Mouse (Mus musculus) liver, embryonic 12.5 days (tissue): ENCODE results near the gene Wnt1. TPM values are rescaled to one million over a fixed set of nuclear protein-coding genes. Genes with fewer than 3 reads are reported as not detected.
"Not testable (repeated sequence)": the region's sequence is repeated elsewhere in the genome, so short reads cannot be mapped to it uniquely, and the experiment has no call there.

Experiments used
- ATAC-seq: fragments of 200-750 bp; cut with Nextera tagmentation; 2 replicates; pipeline ENCODE4 v1.8.0; 2017; ENCODE audit warnings: moderate number of reproducible peaks, mild to moderate bottlenecking, moderate library complexity
- H3K27ac ChIP-seq: fragments of 300-500 bp; sonication (generic); 2 replicates; pipeline ENCODE4 v1.5.1; 2016; ENCODE audit warnings: mild to moderate bottlenecking
- H3K27me3 ChIP-seq: fragments of 300-500 bp; sonication (generic); replicated peaks from 2 replicates; pipeline ENCODE4 v1.6.1; 2016; ENCODE audit warnings: mild to moderate bottlenecking, moderate library complexity
- H3K36me3 ChIP-seq: fragments of 300-500 bp; sonication (generic); 2 replicates; pipeline ENCODE4 v1.6.1; 2016; ENCODE audit warnings: mild to moderate bottlenecking, moderate library complexity
- H3K4me1 ChIP-seq: fragments of 300-500 bp; sonication (generic); 2 replicates; pipeline ENCODE4 v1.6.1; 2016
- H3K4me2 ChIP-seq: fragments of 300-500 bp; sonication (generic); 2 replicates; pipeline ENCODE4 v1.6.1; 2016; ENCODE audit warnings: mild to moderate bottlenecking, moderate library complexity
- H3K4me3 ChIP-seq: fragments of 300-500 bp; sonication (generic); 2 replicates; pipeline ENCODE4 v1.5.1; 2016; ENCODE audit warnings: mild to moderate bottlenecking, moderate library complexity
- H3K9ac ChIP-seq: fragments of 300-500 bp; sonication (generic); 2 replicates; pipeline ENCODE4 v1.6.1; 2016; ENCODE audit warnings: mild to moderate bottlenecking, moderate library complexity
- H3K9me3 ChIP-seq: fragments of 300-500 bp; sonication (generic); replicated peaks from 2 replicates; pipeline ENCODE4 v1.6.1; 2016; ENCODE audit warnings: mild to moderate bottlenecking, moderate library complexity
- WGBS: fragments of 180-500 bp; shearing (Covaris S2); methylation state at CpG from one replicate; pipeline ENCODE4 v1.1.7; 2016; ENCODE audit not compliant: insufficient replicate concordance; 5-methylcytosine and 5-hydroxymethylcytosine counted together
- polyA plus RNA-seq: library from polyadenylated mRNA; unstranded; fragments of >200 nt; fragmentation: Nextera tagmentation; extraction: Ambion mirVana; gene quantifications from 2 replicates; pipeline ENCODE4 v1.2.1, GENCODE M21; 2016

The Wnt1 gene
- polyA plus RNA-seq, 1 experiment from 2014 or later: not detected

GRCm38 (mm10) chr15:98808651-98809134, 19.0 kb downstream of the Wnt1 start:
- 14% methylated on average over 6 of the region's 6 CpGs for WGBS
- H3K36me3 ChIP-seq: peaks cover 32% of the 10 kb centered on the region
- no peak overlapping the region for H3K27ac ChIP-seq
- peaks cover 41% of the 10 kb centered on the region for H3K4me1 ChIP-seq
- ATAC-seq: no peak
- H3K4me3 ChIP-seq: no peak overlapping the region
- no peak overlapping the region for H3K9ac ChIP-seq
- H3K9me3 ChIP-seq: no peaks in the 10 kb centered on the region
- H3K27me3 ChIP-seq: peaks cover 64% of the 10 kb centered on the region
- no peak overlapping the region for H3K4me2 ChIP-seq

GRCm38 (mm10) chr15:98809390-98809789, 19.7 kb downstream of the Wnt1 start, which contains the start of gene Ddn:
Ddn (minus strand) TSS chr15:98809490.
- no peak for ATAC-seq
- no peak within 1 kb of the TSS for H3K4me2 ChIP-seq
- no peak within 1 kb of the TSS for H3K4me3 ChIP-seq
- H3K9me3 ChIP-seq: no peaks in the 10 kb centered on the region
- 60% methylated on average over 3 of the region's 3 CpGs for WGBS
- H3K36me3 ChIP-seq: peaks cover 39% of the 10 kb centered on the region
- peaks cover 37% of the 10 kb centered on the region for H3K4me1 ChIP-seq
- no peak within 1 kb of the TSS for H3K9ac ChIP-seq
- no peak within 1 kb of the TSS for H3K27ac ChIP-seq
- peaks cover 57% of the 10 kb centered on the region for H3K27me3 ChIP-seq

GRCm38 (mm10) chr15:98810212-98810611, 20.6 kb downstream of the Wnt1 start:
- 60% methylated on average over 6 of the region's 6 CpGs for WGBS
- not testable (repeated sequence) for H3K4me3 ChIP-seq, H3K9ac ChIP-seq, ATAC-seq, H3K9me3 ChIP-seq, H3K4me2 ChIP-seq, H3K27ac ChIP-seq
- H3K36me3 ChIP-seq: peaks cover 47% of the 10 kb centered on the region
- peaks cover 49% of the 10 kb centered on the region for H3K27me3 ChIP-seq
- peaks cover 32% of the 10 kb centered on the region for H3K4me1 ChIP-seq

DNA sequence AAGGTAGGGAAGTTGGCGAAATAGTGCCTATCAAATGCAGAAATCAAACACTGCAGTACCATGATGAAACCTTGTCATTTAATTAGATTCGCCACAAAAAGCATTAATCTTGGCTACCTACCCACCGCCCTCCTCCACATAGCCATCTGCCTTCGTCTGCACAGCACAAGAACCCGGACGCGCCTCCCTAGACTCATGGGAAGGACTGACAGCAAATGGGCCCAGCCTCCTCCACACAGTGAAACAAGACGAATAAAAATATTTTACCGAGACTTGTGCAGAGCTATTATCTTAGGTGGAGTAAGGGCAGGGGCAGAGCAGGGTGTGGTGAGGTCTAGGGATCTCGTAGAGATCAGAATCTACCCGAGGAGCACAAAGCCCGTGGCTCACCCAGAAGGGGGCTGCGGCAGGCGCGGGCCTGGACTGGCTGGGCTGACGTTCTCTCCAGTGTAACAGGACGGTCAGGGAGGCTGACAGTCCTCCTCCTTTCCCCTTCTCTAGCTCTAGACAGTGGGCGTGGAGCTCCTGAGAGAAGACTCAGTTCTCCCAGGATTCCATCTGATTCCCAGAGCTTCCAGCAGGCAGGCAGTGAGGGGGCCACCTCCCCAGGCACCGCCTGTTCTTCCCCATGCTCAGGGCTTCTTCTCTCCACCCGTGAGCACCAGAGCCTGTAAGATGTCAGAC, 23.2 kb downstream of the Wnt1 start:
- Histone ChIP-seq H3K27ac (no peak overlapping the region), H3K4me2 (no peak overlapping the region), H3K9ac (no peak overlapping the region), H3K4me3 (no peak overlapping the region), H3K9me3 (no peaks in the 10 kb centered on the region), H3K36me3 (peaks cover 73% of the 10 kb centered on the region), H3K4me1 (peaks cover 6% of the 10 kb centered on the region), H3K27me3 (peaks cover 22% of the 10 kb centered on the region)
- 78% methylated on average over 20 of the region's 20 CpGs for WGBS
- no peak for ATAC-seq

DNA sequence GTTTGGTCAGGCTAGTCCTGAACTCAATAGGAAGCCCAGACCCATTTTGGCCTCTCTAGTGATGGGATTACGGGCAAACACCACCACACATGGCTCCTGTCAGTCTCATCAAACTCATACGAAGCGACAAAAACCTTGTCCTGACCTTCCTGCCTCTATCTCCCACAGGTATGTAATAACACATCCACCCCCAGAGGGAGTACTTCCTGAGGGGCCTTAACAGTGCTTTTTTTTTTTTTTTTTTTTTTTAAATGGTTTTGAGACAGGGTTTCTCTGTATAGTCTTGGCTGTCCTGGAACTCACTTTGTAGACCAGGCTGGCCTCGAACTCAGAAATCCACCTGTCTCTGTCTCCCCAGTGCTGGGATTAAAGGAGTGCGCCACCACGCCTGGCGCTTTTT, 28.5 kb downstream of the Wnt1 start:
- Histone ChIP-seq H3K4me1 (no peaks in the 10 kb centered on the region; the same call in 1 of the 2 replicates), H3K9me3 (no peaks in the 10 kb centered on the region), H3K4me2 (no peak overlapping the region), H3K27me3 (no peaks in the 10 kb centered on the region), H3K9ac (no peak overlapping the region), H3K27ac (no peak overlapping the region), H3K36me3 (peaks cover 96% of the 10 kb centered on the region), H3K4me3 (no peak overlapping the region)
- ATAC-seq: no peak
- 93% methylated on average over 7 of the region's 7 CpGs for WGBS

DNA sequence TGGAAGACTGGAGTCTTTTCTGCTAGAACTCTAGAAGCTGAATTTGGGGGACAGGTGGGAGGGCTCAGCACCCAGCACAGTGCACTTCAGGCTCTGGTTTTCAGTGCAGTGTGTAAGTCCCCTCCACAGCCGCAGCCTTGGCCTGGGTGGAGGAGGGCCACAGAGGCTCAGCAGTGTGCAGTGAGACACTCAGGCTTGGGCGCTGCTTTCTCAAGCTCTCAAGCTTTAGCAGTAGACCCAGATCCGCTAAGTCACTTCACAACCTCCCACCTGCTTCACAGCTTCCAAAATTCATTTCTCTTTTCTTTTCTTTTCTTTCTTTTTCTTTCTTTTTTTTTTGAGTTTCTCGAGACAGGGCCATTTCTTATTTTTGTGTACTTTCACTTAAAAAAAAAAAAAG, 31.3 kb downstream of the Wnt1 start:
- Histone ChIP-seq H3K36me3 (peaks cover 96% of the 10 kb centered on the region), H3K9me3 (no peaks in the 10 kb centered on the region), H3K4me1 (peaks cover 17% of the 10 kb centered on the region), H3K9ac (no peak overlapping the region), H3K4me2 (no peak overlapping the region), H3K27ac (no peak overlapping the region), H3K27me3 (no peaks in the 10 kb centered on the region), H3K4me3 (no peak overlapping the region)
- WGBS: 85% methylated on average over 4 of the region's 4 CpGs
- ATAC-seq: no peak

DNA sequence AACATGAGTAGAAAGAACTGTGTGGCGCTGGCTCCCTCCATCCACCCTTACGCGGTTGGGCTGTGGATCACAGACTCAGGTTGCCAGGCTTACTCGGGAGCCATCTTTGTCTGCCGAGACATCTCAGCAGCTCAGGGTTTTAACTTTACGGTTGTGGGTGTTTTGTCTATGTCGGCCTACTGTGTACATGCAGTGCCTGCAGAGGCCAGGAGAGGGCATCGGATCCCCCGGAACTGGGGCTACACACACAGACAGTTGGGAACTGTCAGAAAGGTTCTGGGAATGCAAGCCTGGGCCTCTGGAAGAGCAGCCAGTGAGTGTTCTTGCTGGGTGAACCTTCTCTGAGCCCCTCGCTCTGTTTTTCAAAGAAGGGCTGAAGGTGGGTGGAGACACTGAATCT, 31.7 kb downstream of the Wnt1 start:
- Histone ChIP-seq H3K4me2 (no peak overlapping the region), H3K4me3 (no peak overlapping the region), H3K27ac (no peak overlapping the region), H3K27me3 (no peaks in the 10 kb centered on the region), H3K9ac (no peak overlapping the region), H3K9me3 (no peaks in the 10 kb centered on the region), H3K4me1 (peaks cover 22% of the 10 kb centered on the region), H3K36me3 (peaks cover 94% of the 10 kb centered on the region)
- 67% methylated on average over 10 of the region's 10 CpGs for WGBS
- ATAC-seq: no peak

- no peaks in the 10 kb centered on the region for H3K27me3 ChIP-seq
- H3K4me1 ChIP-seq: peaks cover 29% of the 10 kb centered on the region
- peaks cover 89% of the 10 kb centered on the region for H3K36me3 ChIP-seq
- no peak overlapping the region for H3K4me3 ChIP-seq
- no peak overlapping the region for H3K4me2 ChIP-seq
- 86% methylated on average over 5 of the region's 5 CpGs for WGBS
- H3K9ac ChIP-seq: no peak overlapping the region
- no peaks in the 10 kb centered on the region for H3K9me3 ChIP-seq
- no peak for ATAC-seq
- H3K27ac ChIP-seq: no peak overlapping the region
Observed at GRCm38 (mm10) chr15:98822147-98822546, 32.5 kb downstream of the Wnt1 start.

GRCm38 (mm10) chr15:98823434-98823833, 33.8 kb downstream of the Wnt1 start:
- Histone ChIP-seq H3K9me3 (no peaks in the 10 kb centered on the region), H3K27me3 (no peaks in the 10 kb centered on the region), H3K4me3 (no peak overlapping the region), H3K27ac (no peak overlapping the region), H3K9ac (no peak overlapping the region), H3K4me1 (peaks cover 42% of the 10 kb centered on the region), H3K36me3 (peaks cover 82% of the 10 kb centered on the region), H3K4me2 (no peak overlapping the region)
- 59% methylated on average over 3 of the region's 3 CpGs for WGBS
- ATAC-seq: no peak

DNA sequence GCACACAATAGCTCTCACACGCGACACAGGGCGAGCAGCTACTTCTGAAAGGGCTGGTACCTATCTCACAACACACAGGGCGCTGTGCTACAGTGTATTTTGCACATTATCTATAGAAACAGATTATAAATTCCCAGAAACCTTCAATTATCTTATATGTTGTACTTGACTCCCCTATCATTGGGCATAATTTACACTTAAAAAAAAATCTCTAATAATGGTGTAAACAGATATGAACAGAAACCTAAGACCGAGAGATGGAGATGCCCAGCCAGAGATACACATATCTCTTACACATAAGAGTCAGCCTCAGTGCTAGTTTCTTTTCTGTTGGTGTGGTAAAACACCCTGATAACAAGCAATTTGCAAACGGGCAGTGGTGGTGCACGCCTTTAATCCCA, 38.0 kb downstream of the Wnt1 start:
- Histone ChIP-seq H3K4me2 (peak overlapping the region; percentile 77), H3K9me3 (no peaks in the 10 kb centered on the region), H3K9ac (peak overlapping the region; percentile 49), H3K36me3 (peaks cover 51% of the 10 kb centered on the region), H3K4me1 (peaks cover 69% of the 10 kb centered on the region), H3K4me3 (peak overlapping the region; percentile 38), H3K27ac (peak overlapping the region; percentile 85), H3K27me3 (no peaks in the 10 kb centered on the region)
- ATAC-seq: peak; percentile 78
- 29% methylated on average over 7 of the region's 7 CpGs for WGBS

DNA sequence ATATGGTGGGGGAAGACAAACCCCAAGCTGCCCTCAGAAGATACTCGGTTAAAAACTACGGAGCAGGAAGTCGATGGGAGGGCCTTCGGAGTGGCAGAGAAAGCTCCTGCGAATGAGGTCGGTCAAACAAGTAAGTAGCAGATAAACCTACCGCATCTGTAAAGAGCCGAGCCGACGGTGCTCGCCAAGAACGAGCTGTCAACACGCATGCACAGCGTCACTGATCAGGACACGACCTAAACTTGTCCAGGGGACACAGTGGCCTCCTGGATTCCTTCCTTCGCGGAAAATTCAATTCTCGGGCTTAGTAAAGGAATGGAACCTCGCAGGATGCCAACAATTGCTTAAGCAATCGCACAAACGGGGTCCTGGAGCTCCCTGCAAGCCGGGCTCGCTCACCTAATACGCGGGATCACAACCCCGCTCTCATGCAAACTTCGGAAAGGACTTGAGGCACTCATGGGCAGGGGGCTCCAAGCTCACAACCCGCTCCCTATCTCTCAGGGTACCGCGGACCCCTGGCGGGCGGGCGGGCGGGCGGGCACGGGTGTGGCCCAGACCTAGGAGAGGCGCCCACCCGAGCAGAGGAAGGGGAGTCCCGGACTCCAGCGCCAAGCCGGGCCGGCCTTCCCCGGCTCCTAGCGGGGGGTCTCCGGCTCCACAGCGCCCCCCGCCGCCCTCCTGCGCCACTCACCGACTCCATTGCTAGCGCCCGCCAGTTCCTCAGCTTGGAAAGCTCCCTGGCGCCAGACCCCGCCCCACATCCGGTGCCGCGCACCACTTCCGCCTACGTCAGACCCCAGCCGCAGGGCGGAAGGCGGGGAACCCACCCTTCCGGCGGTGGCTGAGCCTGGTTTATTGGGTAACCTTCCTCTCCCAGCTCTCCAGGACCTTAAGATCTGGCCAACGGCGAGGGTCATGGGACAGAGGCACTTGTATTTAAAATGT, 41.4 kb downstream of the Wnt1 start, which contains the start of gene Prkag1:
Gene Prkag1 (minus strand): TSS at position 786 of the 948 bp plus-strand sequence.
- H3K27ac ChIP-seq: peak within 1 kb of the TSS; percentile 99
- WGBS: under 1% methylated on average over 63 of the region's 66 CpGs
- peak; percentile 82 for ATAC-seq

DNA sequence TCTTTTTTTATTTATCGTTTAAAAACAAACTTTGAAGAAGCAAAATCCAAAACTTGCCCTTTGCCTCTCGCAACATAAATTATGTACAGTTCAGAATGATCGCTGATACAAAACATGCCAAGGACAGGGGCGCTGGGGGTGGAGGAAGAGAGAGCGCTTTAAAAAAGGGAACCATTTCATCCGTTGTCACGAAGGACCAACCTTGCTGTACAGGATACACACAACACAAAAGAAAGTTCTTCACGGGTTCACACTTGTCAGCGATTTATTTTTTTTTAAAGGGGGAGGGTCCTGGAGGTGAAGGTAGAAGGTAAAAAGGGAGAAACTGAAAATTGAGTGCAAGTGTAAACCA, 42.0 kb downstream of the Wnt1 start:
- Histone ChIP-seq H3K4me1 (peaks cover 81% of the 10 kb centered on the region), H3K9ac (peak overlapping the region; percentile 95), H3K36me3 (peaks cover 51% of the 10 kb centered on the region), H3K9me3 (no peaks in the 10 kb centered on the region), H3K27ac (peak overlapping the region; percentile 99), H3K27me3 (no peaks in the 10 kb centered on the region), H3K4me2 (peak overlapping the region; percentile 77), H3K4me3 (peak overlapping the region; percentile 83)
- 4% methylated on average over 9 of the region's 9 CpGs for WGBS
- no peak for ATAC-seq

More for the DNA sequence above, 41.4 kb downstream of the Wnt1 start, which contains the start of gene Prkag1:
- Histone ChIP-seq H3K9me3 (no peaks in the 10 kb centered on the region), H3K4me2 (peak within 1 kb of the TSS; percentile 77), H3K36me3 (peaks cover 49% of the 10 kb centered on the region), H3K27me3 (no peaks in the 10 kb centered on the region), H3K4me1 (peaks cover 81% of the 10 kb centered on the region), H3K9ac (peak within 1 kb of the TSS; percentile 95), H3K4me3 (peak within 1 kb of the TSS; percentile 83)
